In the genomic region with DNA sequence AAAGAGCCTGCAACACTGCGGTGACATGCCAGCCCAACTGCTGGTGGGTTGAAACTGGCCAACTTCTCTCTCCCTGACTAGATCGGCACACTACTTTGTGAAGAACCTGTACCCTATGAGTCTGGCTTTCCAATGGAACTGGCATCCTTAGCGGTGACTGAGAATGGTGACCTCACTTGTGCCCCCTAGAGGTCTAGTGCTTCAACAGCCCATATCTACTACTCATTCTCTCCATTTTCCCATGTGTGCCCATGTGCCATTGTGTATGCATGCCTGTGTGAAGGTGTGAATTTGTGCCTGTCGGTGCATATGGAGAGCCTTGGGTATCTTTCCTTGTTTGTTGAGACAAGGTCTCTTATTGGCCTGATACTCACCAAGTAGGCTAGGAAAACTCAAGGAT, we compare ENCODE assay signal across 16 mouse cellular contexts.
DNase-seq lines count a peak whose midpoint lies in the region; ATAC-seq and TF ChIP-seq lines count a peak whose summit lies in the region.
"Had no signal": no experiment of that assay in that cellular context is flagged by ENCODE, and none has a peak within 500 bp of the region (broad histone marks: within the 10 kb centered on the region; RNA-seq: fewer than 3 reads in every experiment).

No protein-coding gene starts in this region.

- H3K4me2 ChIP-seq in kidney, postnatal 0 days (ENCODE audit: low read length), result no peak overlapping the region
- H3K4me2 ChIP-seq: embryonic facial prominence, embryonic 13.5 days; hindbrain, embryonic 12.5 days; limb, embryonic 12.5 days; midbrain, embryonic 12.5 days had no signal

- H3K9ac ChIP-seq in kidney, postnatal 0 days (ENCODE audit: low read depth, low read length), result no peak overlapping the region
- H3K9ac ChIP-seq: embryonic facial prominence, embryonic 13.5 days; hindbrain, embryonic 12.5 days; limb, embryonic 12.5 days; midbrain, embryonic 12.5 days had no signal

- WGBS in kidney, postnatal 0 days, result 81% methylated on average over 4 of the region's 4 CpGs

- no peak overlapping the region for H3K27ac ChIP-seq in kidney, postnatal 0 days
- H3K27ac ChIP-seq: embryonic facial prominence, embryonic 13.5 days; hindbrain, embryonic 12.5 days; limb, embryonic 12.5 days; midbrain, embryonic 12.5 days had no signal

- H3K9me3 ChIP-seq in kidney, postnatal 0 days (replicated peaks; ENCODE audit: low read length), result no peaks in the 10 kb centered on the region
- H3K9me3 ChIP-seq: embryonic facial prominence, embryonic 13.5 days; hindbrain, embryonic 12.5 days; limb, embryonic 12.5 days; midbrain, embryonic 12.5 days had no signal

- H3K27me3 ChIP-seq in kidney, postnatal 0 days (ENCODE audit: insufficient read depth, low read length), result no peaks in the 10 kb centered on the region
- H3K27me3 ChIP-seq: hindbrain, embryonic 12.5 days; limb, embryonic 12.5 days; midbrain, embryonic 12.5 days had no signal

- H3K4me1 ChIP-seq in kidney, postnatal 0 days (replicated peaks; ENCODE audit: insufficient read depth, low read length), result no peaks in the 10 kb centered on the region

- DNase-seq in CD4-positive, CD25-positive, alpha-beta regulatory T cell, adult 2 months (ENCODE audit: low read depth, low spot score), result peak; percentile 9
- DNase-seq in kidney, postnatal 0 days (ENCODE audit: low spot score), result no peak
- no peak for DNase-seq in kidney, postnatal 4 days
- DNase-seq in 3T3-L1 (ENCODE audit: low read depth, low spot score), result peak; percentile 33
- DNase-seq in R1 (ENCODE audit: low read depth, low spot score), result peak; percentile 64
- no peak for DNase-seq in frontal cortex, postnatal 14 days (ENCODE audit: low spot score in 2 of 2)
- DNase-seq: cerebellum, adult 9-11 months; gastrocnemius, postnatal 10 days; layer of hippocampus, postnatal 36 days; lung, postnatal 10 days had no signal

- no peaks in the 10 kb centered on the region for H3K36me3 ChIP-seq in kidney, postnatal 0 days (ENCODE audit: insufficient read depth, low read length)
- H3K36me3 ChIP-seq: embryonic facial prominence, embryonic 13.5 days; hindbrain, embryonic 12.5 days; limb, embryonic 12.5 days; midbrain, embryonic 12.5 days had no signal

- TF ChIP-seq CTCF in kidney, postnatal 0 days (IDR thresholded peaks at IDR 0.05; ENCODE audit: low read depth), result peak; percentile 23; the same call in 1 of the 2 replicates

- no peak for ATAC-seq in CD4-positive, CD25-positive, alpha-beta regulatory T cell, adult 4 months
- no peak for ATAC-seq in kidney, postnatal 0 days (replicated peaks; ENCODE audit: low FRiP score, low read depth)
- no peak for ATAC-seq in inflammation-experienced regulatory T-cells, adult 6 months

- no peak overlapping the region for H3K4me3 ChIP-seq in kidney, postnatal 0 days (replicated peaks; ENCODE audit: low read depth, low read length)
- H3K4me3 ChIP-seq: embryonic facial prominence, embryonic 13.5 days; hindbrain, embryonic 12.5 days; limb, embryonic 12.5 days; midbrain, embryonic 12.5 days had no signal

Comparison
In these comparisons a context has a peak if more than half of its experiments do, and no peak if none do; other contexts are left out.
1. DNase-seq: peak in CD4-positive, CD25-positive, alpha-beta regulatory T cell, adult 2 months (single experiment), 3T3-L1 (single experiment) and R1 (single experiment); none in kidney, postnatal 0 days (single experiment), kidney, postnatal 4 days (0 of 2) and frontal cortex, postnatal 14 days (0 of 2).